Mouse (Mus musculus): ENCODE measurements at regions not wholly inside any gene's neighbourhood (a gene's known extent, or its start where the extent isn't known, plus 50 kb on each side); places are given as distances from the start of the nearest gene placed in this dataset.

- no peak for DNase-seq
These were observed 94.8 kb downstream of the Snx19 start for GRCm38 (mm10) chr9:30521556-30522240.

- DNase-seq: peak; percentile 10
These were observed 94.0 kb downstream of the Snx19 start for GRCm38 (mm10) chr9:30520853-30521439.

- no peak for DNase-seq
These were observed 93.2 kb downstream of the Snx19 start for GRCm38 (mm10) chr9:30520116-30520515.

- no peak for DNase-seq
These were observed 92.3 kb downstream of the Snx19 start for GRCm38 (mm10) chr9:30519231-30519630.
